Mouse (Mus musculus): Measurements from ENCODE around the gene Plcl2. TPM values are rescaled to one million over a fixed set of nuclear protein-coding genes. Genes with fewer than 3 reads are reported as not detected.
A peak's percentile ranks its signal among the peaks of the same experiment; 100 is the strongest.

The Plcl2 gene
- total and polyA plus RNA-seq, 3 experiments = 23.6 to 83.7 TPM; not detected in 1

DNA sequence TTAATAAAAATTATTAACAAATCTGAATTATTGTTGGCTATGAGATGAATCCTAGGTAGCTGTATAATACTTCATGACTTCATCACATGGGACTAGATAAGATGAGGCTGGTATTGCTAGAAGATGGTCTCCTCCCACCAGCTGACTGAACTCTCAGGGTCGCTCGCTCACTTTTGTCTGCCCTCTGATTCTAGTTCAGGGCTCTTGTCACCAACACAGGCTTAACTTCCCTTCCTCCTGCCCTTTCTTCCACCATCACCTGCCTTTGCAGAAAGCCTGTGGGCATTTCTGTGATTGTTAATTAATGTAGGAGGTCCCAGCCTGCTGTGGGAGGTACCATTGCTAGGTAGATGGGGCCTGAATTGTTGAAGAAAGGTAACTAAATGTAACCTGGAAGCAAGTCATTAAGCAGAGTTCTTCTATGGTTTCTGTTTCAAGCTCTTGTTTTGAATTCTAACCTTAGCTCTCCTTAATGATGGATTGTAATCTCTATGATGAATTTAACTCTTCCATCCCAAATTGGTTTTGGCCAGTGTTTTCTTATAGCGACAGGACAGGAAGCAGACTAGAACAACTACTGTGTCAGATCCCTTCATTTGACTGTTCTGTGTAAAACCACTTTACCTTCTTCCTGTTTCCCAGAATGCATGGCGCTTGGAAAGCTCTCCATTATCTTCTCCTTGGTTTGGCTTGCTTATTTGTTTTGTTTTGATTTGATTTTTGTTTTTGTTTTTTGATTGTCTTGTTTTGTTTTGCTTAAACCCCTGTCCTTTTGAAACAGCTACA, 27.4 kb downstream of the Plcl2 start:
- no peaks in the 10 kb centered on the region for H3K27me3 ChIP-seq (ENCODE audit: control insufficient read depth in 1 of 2, insufficient read depth in 2 of 2, low read length in 2 of 2)
- no peak for TF ChIP-seq ELF1 (IDR thresholded peaks at IDR 0.05; ENCODE audit: low read depth, low read length)
- TF ChIP-seq USF1 (IDR thresholded peaks at IDR 0.05; ENCODE audit: low read depth, low read length) = 0 out of 2 replicates have a peak, but pooled peaks have one; percentile 10
- TF ChIP-seq MAX (IDR thresholded peaks at IDR 0.05; ENCODE audit: low read length) = no peak
- TF ChIP-seq BHLHE40 (IDR thresholded peaks at IDR 0.05; ENCODE audit: borderline replicate concordance, low read depth, low read length) = no peak
- TF ChIP-seq SIN3A (IDR thresholded peaks at IDR 0.05; ENCODE audit: low read length) = no peak
- no peak overlapping the region for H3K4me3 ChIP-seq (ENCODE audit: control insufficient read depth in 1 of 2, insufficient read depth in 1 of 2, low read depth in 2 of 2, low read length in 2 of 2)
- peaks cover 46% of the 10 kb centered on the region for H3K79me2 ChIP-seq (ENCODE audit: control insufficient read depth, insufficient read depth, low read length, poor library complexity)
- peaks cover 7 to 24% of the 10 kb centered on the region in 2 experiments; a peak in 2 of 4 replicates for H3K4me1 ChIP-seq (ENCODE audit: control insufficient read depth in 1 of 2, insufficient read depth in 2 of 2, low read length in 2 of 2)
- H3K27ac ChIP-seq (ENCODE audit: control insufficient read depth, low read depth, low read length) = no peak overlapping the region
- no peak overlapping the region for H3K9ac ChIP-seq (ENCODE audit: control insufficient read depth, low read depth, low read length, poor library complexity, severe bottlenecking)
- no peaks in the 10 kb centered on the region for H3K9me3 ChIP-seq (replicated peaks; ENCODE audit: insufficient read depth, low read length)
- DNase-seq (ENCODE audit: low read depth, low spot score) = no peak
- peaks cover 22% of the 10 kb centered on the region in 2 experiments for H3K36me3 ChIP-seq (ENCODE audit: control insufficient read depth in 1 of 2, insufficient read depth in 2 of 2, low read length in 2 of 2)

DNA sequence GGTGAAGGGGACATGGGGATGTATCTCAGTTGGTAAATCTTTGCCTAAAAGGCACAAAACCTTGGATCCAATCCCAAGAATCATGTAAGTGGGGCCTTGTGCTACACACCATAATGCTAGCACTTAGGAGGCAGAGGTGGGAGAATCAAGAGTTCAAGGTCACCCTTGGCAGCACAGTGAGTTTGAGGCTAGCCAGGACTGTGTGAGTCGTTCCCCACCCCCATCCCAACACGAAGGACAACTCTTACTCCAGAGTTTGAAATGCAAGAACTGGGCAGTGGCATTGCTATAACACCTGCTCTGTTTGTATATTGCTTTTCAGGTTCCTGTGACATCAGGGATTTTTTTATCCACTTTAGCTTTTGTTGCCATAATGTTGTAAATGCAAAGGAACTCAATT, 28.6 kb downstream of the Plcl2 start:
- H3K27me3 ChIP-seq (ENCODE audit: control insufficient read depth in 1 of 2, insufficient read depth in 2 of 2, low read length in 2 of 2) = no peaks in the 10 kb centered on the region
- peaks cover 42% of the 10 kb centered on the region for H3K79me2 ChIP-seq (ENCODE audit: control insufficient read depth, insufficient read depth, low read length, poor library complexity)
- DNase-seq (ENCODE audit: low read depth, low spot score) = no peak
- H3K9me3 ChIP-seq (replicated peaks; ENCODE audit: insufficient read depth, low read length) = no peaks in the 10 kb centered on the region
- TF ChIP-seq ZKSCAN1 (IDR thresholded peaks at IDR 0.05; ENCODE audit: low read depth, low read length) = no peak
- no peak for TF ChIP-seq POLR2A (IDR thresholded peaks at IDR 0.05; ENCODE audit: control insufficient read depth in 1 of 2, insufficient read depth in 1 of 2, low read depth in 1 of 2, low read length in 2 of 2, poor library complexity in 1 of 2)
- no peak for TF ChIP-seq MAX (IDR thresholded peaks at IDR 0.05; ENCODE audit: low read length)
- TF ChIP-seq KAT2A (conservative IDR thresholded peaks at IDR 0.05; ENCODE audit: low read depth, low read length) = no peak
- TF ChIP-seq SMC3 (IDR thresholded peaks at IDR 0.05; ENCODE audit: low read depth, low read length) = no peak
- TF ChIP-seq EP300 (IDR thresholded peaks at IDR 0.05; ENCODE audit: low read depth in 1 of 2, low read length in 2 of 2) = no peak
- no peak for TF ChIP-seq MYC (IDR thresholded peaks at IDR 0.05; ENCODE audit: low read depth, low read length)
- TF ChIP-seq NRF1 (IDR thresholded peaks at IDR 0.05; ENCODE audit: insufficient read depth, low read depth, low read length, poor library complexity, severe bottlenecking) = no peak
- TF ChIP-seq MAZ (IDR thresholded peaks at IDR 0.05; ENCODE audit: low read depth, low read length) = no peak
- no peak for TF ChIP-seq E2F4 (IDR thresholded peaks at IDR 0.05; ENCODE audit: borderline replicate concordance, low read depth, low read length)
- TF ChIP-seq ZC3H11A (IDR thresholded peaks at IDR 0.05; ENCODE audit: low read depth, low read length) = no peak
- H3K27ac ChIP-seq (ENCODE audit: control insufficient read depth, low read depth, low read length) = no peak overlapping the region
- peaks cover 22 to 25% of the 10 kb centered on the region in 2 experiments for H3K36me3 ChIP-seq (ENCODE audit: control insufficient read depth in 1 of 2, insufficient read depth in 2 of 2, low read length in 2 of 2)
- no peak overlapping the region for H3K4me3 ChIP-seq (ENCODE audit: control insufficient read depth in 1 of 2, insufficient read depth in 1 of 2, low read depth in 2 of 2, low read length in 2 of 2)
- no peak overlapping the region for H3K9ac ChIP-seq (ENCODE audit: control insufficient read depth, low read depth, low read length, poor library complexity, severe bottlenecking)
- H3K4me1 ChIP-seq (ENCODE audit: control insufficient read depth in 1 of 2, insufficient read depth in 2 of 2, low read length in 2 of 2) = peaks cover 7 to 24% of the 10 kb centered on the region in 2 experiments; a peak in 2 of 4 replicates

All from MEL (cell line).